Mouse (Mus musculus): ENCODE measurements around the gene Gm29735. TPM values are rescaled to one million over a fixed set of nuclear protein-coding genes. Genes with fewer than 3 reads are reported as not detected.
"Not testable (repeated sequence)": the region's sequence is repeated elsewhere in the genome, so short reads cannot be mapped to it uniquely, and the experiment has no call there.

The Gm29735 gene
- total RNA-seq (2021) = not detected
- long read RNA-seq, experiment 1 = 0 reads
- long read RNA-seq, experiment 2 = 0 reads

- not testable (repeated sequence) for DNase-seq
Observed at GRCm38 (mm10) chr7:142157013-142157412, at the start of gene Gm29735. Gene Gm29735 (minus strand): TSS chr7:142157113.

DNA sequence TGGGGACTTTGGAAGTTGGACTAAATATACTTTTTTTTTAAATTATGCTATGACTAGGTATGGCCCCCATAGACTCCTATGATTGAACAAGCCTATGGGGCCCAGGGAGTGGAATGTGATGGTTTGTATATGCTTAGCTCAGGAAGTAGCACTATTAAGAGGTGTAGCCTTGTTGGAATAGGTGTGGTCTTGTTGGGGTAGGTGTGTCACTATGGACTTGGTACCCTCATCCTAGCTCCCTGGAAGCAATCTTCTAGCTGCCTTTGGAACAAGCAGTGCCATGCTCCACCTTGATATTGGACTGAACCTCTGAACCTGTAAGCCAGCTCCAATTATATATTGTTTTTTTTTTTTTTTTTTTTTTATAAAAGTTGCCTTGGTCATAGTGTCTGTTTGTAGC lies 48.6 kb upstream of the Gm29735 start:
- DNase-seq = no peak

GRCm38 (mm10) chr7:142201064-142201463 lies 44.2 kb upstream of the Gm29735 start, which contains the start of gene Krtap5-3:
Gene Krtap5-3 (plus strand): TSS chr7:142201364.
- DNase-seq = no peak

- no peak for DNase-seq
Observed at GRCm38 (mm10) chr7:142198748-142199147, 41.8 kb upstream of the Gm29735 start.

GRCm38 (mm10) chr7:142190289-142190688 lies 33.4 kb upstream of the Gm29735 start, which contains the start of gene Gm10153:
Gene Gm10153 (minus strand): TSS chr7:142190389.
- DNase-seq = no peak

- DNase-seq = no peak
Observed at GRCm38 (mm10) chr7:142188156-142188555, 31.2 kb upstream of the Gm29735 start.

DNA sequence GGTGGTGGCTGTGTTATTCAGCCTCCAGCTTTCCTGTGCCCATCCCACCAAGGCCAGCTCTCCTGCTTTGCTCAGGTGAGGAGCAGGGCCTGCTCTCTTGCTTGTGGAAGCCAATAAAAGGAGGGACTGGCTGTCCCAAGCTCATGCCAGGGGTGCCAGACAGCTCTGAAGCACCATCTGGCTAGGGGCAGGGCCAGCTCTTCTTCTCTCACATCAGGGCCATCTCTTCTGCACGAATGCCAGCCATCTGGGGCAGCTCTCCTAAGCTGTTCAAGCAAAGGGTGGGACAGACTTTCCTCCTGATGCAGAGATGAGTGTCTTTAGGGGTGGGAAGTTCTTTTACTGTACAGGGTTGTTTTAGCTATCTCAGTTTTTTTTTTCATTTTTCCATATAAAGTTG lies 24.1 kb upstream of the Gm29735 start:
- DNase-seq = no peak

DNA sequence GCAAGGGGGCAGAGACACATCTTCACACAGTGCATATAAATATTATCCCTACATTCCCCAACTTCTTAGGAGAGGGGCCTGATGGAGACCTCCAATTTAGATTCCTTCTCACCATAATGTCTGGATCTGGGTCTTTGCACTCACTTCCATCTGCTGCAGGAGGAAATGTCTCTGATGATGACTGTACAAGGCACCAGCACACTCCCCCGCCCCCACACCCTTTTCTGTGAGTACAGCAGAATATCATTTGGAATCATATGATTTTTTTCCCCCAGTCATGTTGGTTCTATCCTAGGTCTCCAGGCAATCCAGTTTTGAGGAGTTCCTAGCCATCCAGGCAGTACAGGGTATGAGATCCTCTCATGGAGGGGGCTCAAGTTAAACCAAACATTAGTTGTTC lies 21.8 kb upstream of the Gm29735 start:
- DNase-seq = no peak

DNA sequence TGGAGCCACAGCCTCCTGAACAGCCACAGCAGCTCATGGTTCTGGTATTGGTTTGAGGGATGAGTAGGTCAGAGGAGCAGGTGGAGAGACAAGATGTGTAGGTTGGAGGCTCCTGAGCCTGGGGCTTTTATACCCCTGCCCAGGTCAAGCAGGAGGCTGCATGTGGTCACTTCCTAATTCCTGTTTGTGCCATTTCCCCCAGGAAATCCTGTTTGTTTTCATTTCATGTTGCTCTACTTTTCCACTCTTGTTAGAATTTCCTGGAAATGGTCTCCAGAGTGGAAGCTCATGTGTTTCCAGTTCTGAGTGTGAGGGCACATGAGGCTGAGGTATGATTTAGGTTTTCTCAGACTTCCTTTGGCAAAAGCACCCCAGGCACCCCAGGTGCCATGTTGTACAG lies 19.0 kb upstream of the Gm29735 start, which contains the start of gene Krtap5-2:
Krtap5-2 (minus strand) TSS at position 101 of the 400 bp plus-strand sequence.
- not testable (repeated sequence) for DNase-seq

- no peak for DNase-seq
Observed at GRCm38 (mm10) chr7:142169836-142170235, 12.9 kb upstream of the Gm29735 start.

- not testable (repeated sequence) for DNase-seq
Observed at GRCm38 (mm10) chr7:142165639-142166038, 8.7 kb upstream of the Gm29735 start, which contains the start of gene Gm4553. Gene Gm4553 (minus strand): TSS chr7:142165739.

GRCm38 (mm10) chr7:142159366-142159765 lies 2.5 kb upstream of the Gm29735 start:
- DNase-seq = peak; percentile 18

- DNase-seq = no peak
Observed at GRCm38 (mm10) chr7:142155308-142155707, 1.6 kb downstream of the Gm29735 start.

GRCm38 (mm10) chr7:142152191-142152590 lies 4.7 kb downstream of the Gm29735 start:
- no peak for DNase-seq

- DNase-seq = no peak
Observed at GRCm38 (mm10) chr7:142148633-142149032, 8.3 kb downstream of the Gm29735 start.

DNA sequence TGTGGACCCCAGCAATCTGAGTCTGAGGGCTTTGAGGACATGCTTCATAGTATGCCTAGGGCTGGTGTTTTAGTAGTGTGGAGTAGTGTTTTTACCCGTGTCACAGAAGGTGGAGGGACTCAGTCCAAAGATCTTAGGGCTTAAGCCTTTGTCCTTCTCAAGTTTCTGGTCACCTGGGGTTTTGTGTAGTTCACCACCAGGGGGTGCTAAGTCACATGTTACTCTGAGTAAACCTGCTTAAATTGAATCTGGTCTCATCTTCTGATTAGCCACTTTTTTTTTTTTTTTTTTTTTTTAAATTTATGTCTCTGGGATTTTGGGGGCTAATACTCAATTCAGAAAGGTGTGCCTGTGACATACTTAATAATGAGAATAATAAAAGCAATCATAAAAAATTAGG lies 10.9 kb downstream of the Gm29735 start:
- DNase-seq = peak; percentile 71

GRCm38 (mm10) chr7:142145413-142145940 lies 11.4 kb downstream of the Gm29735 start:
- no peak for DNase-seq

- no peak for DNase-seq
Observed at GRCm38 (mm10) chr7:142144507-142144906, 12.4 kb downstream of the Gm29735 start, which contains the start of gene Gm45337. Gene Gm45337 (minus strand): TSS chr7:142144607.

- DNase-seq = not testable (repeated sequence)
Observed at GRCm38 (mm10) chr7:142143506-142144010, 13.4 kb downstream of the Gm29735 start.

DNA sequence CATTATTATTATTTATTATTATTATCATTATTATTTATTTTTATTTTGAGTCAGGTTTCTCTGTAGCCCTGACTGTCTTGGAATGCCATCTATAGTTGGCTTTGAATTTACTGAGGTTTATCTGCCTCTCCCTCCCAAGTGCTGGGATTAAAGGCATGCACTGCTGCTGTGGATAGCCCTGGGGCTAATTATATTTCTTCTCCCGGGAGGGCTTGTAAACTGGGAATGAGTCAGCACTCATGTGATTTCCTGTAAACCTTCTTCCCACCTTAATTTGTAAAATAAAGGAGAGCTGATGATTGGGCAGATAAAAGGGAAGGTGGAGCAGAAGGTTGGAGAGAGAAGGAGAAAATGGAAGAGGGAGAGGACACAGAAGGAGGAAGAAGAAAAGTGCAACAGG lies 16.2 kb downstream of the Gm29735 start:
- DNase-seq = no peak

DNA sequence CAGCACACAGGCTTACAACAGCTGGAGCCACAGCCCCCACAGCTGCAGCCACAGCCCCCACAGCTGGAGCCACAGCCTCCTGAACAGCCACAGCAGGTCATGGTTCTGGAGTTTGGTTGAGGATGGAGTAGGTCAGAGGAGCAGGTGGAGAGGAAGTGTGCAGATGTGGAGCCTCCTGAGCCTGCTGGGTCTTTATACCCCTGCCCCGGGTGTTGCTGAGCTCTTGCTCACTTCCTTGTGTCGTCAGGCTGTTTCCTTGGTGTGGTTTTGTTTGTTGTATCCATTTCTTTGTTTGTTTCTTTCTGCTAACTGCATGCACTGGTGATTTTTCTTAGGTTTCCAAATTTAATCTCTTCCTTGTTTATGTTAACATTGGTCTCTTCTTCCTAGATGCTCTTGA lies 21.0 kb downstream of the Gm29735 start, which contains the start of gene Gm39115:
Gm39115 (minus strand) TSS at position 101 of the 400 bp plus-strand sequence.
- not testable (repeated sequence) for DNase-seq

- peak; percentile 10 for DNase-seq
Observed at GRCm38 (mm10) chr7:142134206-142134995, 22.5 kb downstream of the Gm29735 start.

GRCm38 (mm10) chr7:142128843-142129242 lies 28.1 kb downstream of the Gm29735 start:
- DNase-seq = no peak

Data from adrenal gland, postnatal 10 days (tissue).